In genomic region chr11:97315504-97316503, GRCm38 (mm10) we compare ENCODE assay signal across 8 mouse cellular contexts. TPM values are rescaled to one million over a fixed set of nuclear protein-coding genes. Genes with fewer than 3 reads are reported as not detected.
DNase-seq lines count a peak whose midpoint lies in the region; ATAC-seq and TF ChIP-seq lines count a peak whose summit lies in the region.

Gene Mrpl45 (plus strand): TSS chr11:97315716.

- DNase-seq in MEL (ENCODE audit: low read depth, low spot score) = peak; percentile 99
- DNase-seq in cerebellum, adult 2 months = peak; percentile 99
- DNase-seq in forelimb bud, embryonic 11.5 days (ENCODE audit: low read depth, low spot score) = peak; percentile 100
- DNase-seq in layer of hippocampus, adult 9-10 months (ENCODE audit: low spot score) = peak; percentile 95
- DNase-seq in ovary, postnatal 10 days (ENCODE audit: low spot score) = peak; percentile 95
- peak; percentile 96 to 99 for DNase-seq in thymus, postnatal 10 days (ENCODE audit: low spot score in 2 of 2)

- TF ChIP-seq CTCF in MEL (IDR thresholded peaks at IDR 0.05 in 2 of 3, conservative IDR thresholded peaks at IDR 0.05 in 1 of 3; ENCODE audit: control insufficient read depth in 1 of 3, insufficient read depth in 1 of 3, low read depth in 2 of 3, low read length in 3 of 3, poor library complexity in 1 of 3, severe bottlenecking in 1 of 3) = no peak
- TF ChIP-seq CTCF in cerebellum, adult 2 months (IDR thresholded peaks at IDR 0.05; ENCODE audit: borderline replicate concordance, insufficient read depth, low read depth, low read length) = no peak

- peak within 1 kb of the TSS; percentile 68 for H3K4me2 ChIP-seq in lung, embryonic 16.5 days (ENCODE audit: low read depth, low read length)

- H3K4me3 ChIP-seq in MEL (ENCODE audit: control insufficient read depth in 1 of 2, insufficient read depth in 1 of 2, low read depth in 2 of 2, low read length in 2 of 2) = peak within 1 kb of the TSS; percentile 67 to 100
- H3K4me3 ChIP-seq in cerebellum, adult 2 months (replicated peaks; ENCODE audit: insufficient read depth, low read depth, low read length) = peak within 1 kb of the TSS; percentile 77
- H3K4me3 ChIP-seq in lung, embryonic 16.5 days (ENCODE audit: low read length) = peak within 1 kb of the TSS; percentile 73

- H3K36me3 ChIP-seq in MEL (ENCODE audit: control insufficient read depth in 1 of 2, insufficient read depth in 2 of 2, low read length in 2 of 2) = peaks cover 2 to 22% of the 10 kb centered on the region in 2 experiments; a peak in 3 of 4 replicates
- no peaks in the 10 kb centered on the region for H3K36me3 ChIP-seq in lung, embryonic 16.5 days (ENCODE audit: control insufficient read depth, insufficient read depth, low read length)

- H3K27ac ChIP-seq in MEL (ENCODE audit: control insufficient read depth, low read depth, low read length) = peak within 1 kb of the TSS; percentile 92
- H3K27ac ChIP-seq in cerebellum, adult 2 months (ENCODE audit: insufficient read depth, low read length) = no peak within 1 kb of the TSS
- peak within 1 kb of the TSS; percentile 67 for H3K27ac ChIP-seq in lung, embryonic 16.5 days (ENCODE audit: low read length)

- no peaks in the 10 kb centered on the region for H3K27me3 ChIP-seq in MEL (ENCODE audit: control insufficient read depth in 1 of 2, insufficient read depth in 2 of 2, low read length in 2 of 2)
- H3K27me3 ChIP-seq in cerebellum, adult 2 months (ENCODE audit: control insufficient read depth, insufficient read depth, low read length) = no peaks in the 10 kb centered on the region
- H3K27me3 ChIP-seq in lung, embryonic 16.5 days (ENCODE audit: control insufficient read depth, insufficient read depth, low read depth, low read length) = no peaks in the 10 kb centered on the region

- WGBS in cerebellum, adult 2 months = under 1% methylated on average over 50 of the region's 50 CpGs
- WGBS in lung, embryonic 16.5 days = under 1% methylated on average over 50 of the region's 50 CpGs

- H3K9ac ChIP-seq in MEL (ENCODE audit: control insufficient read depth, low read depth, low read length, poor library complexity, severe bottlenecking) = peak within 1 kb of the TSS; percentile 97
- peak within 1 kb of the TSS; percentile 77 for H3K9ac ChIP-seq in lung, embryonic 16.5 days (ENCODE audit: low read length)

- no peaks in the 10 kb centered on the region for H3K9me3 ChIP-seq in MEL (replicated peaks; ENCODE audit: insufficient read depth, low read length)
- H3K9me3 ChIP-seq in lung, embryonic 16.5 days (ENCODE audit: control insufficient read depth, low read length) = no peaks in the 10 kb centered on the region

- peaks cover 0 to 14% of the 10 kb centered on the region in 2 experiments; a peak in 3 of 4 replicates for H3K4me1 ChIP-seq in MEL (ENCODE audit: control insufficient read depth in 1 of 2, insufficient read depth in 2 of 2, low read length in 2 of 2)
- H3K4me1 ChIP-seq in cerebellum, adult 2 months (ENCODE audit: control insufficient read depth, insufficient read depth, low read length) = 0 out of 2 replicates have a peak, but pooled peaks cover 4% of the 10 kb centered on the region
- H3K4me1 ChIP-seq in lung, embryonic 16.5 days (replicated peaks; ENCODE audit: control insufficient read depth, insufficient read depth, low read length) = peaks cover 16% of the 10 kb centered on the region

- peak; percentile 97 to 99 for TF ChIP-seq POLR2A in MEL (IDR thresholded peaks at IDR 0.05; ENCODE audit: control insufficient read depth in 1 of 2, insufficient read depth in 1 of 2, low read depth in 1 of 2, low read length in 2 of 2, poor library complexity in 1 of 2)
- TF ChIP-seq POLR2A in cerebellum, adult 2 months (IDR thresholded peaks at IDR 0.05; ENCODE audit: borderline replicate concordance, insufficient read depth, low read length) = peak; percentile 90

- no peak; a peak in 1 of 4 replicates for TF ChIP-seq EP300 in MEL (IDR thresholded peaks at IDR 0.05; ENCODE audit: low read depth in 1 of 2, low read length in 2 of 2)

- no peak for TF ChIP-seq RAD21 in MEL (IDR thresholded peaks at IDR 0.05; ENCODE audit: low read depth, low read length)

- peak; percentile 94 to 98 for ATAC-seq in hematopoietic stem cell, adult 5-6 weeks (replicated peaks in 1 of 2; ENCODE audit: insufficient read depth in 1 of 2, low FRiP score in 2 of 2, low TSS enrichment in 1 of 2, low read depth in 1 of 2, poor library complexity in 2 of 2, severe bottlenecking in 2 of 2)
- peak; percentile 95 for ATAC-seq in lung, embryonic 16.5 days (ENCODE audit: low read depth)

- peaks cover 5% of the 10 kb centered on the region for H3K79me2 ChIP-seq in MEL (ENCODE audit: control insufficient read depth, insufficient read depth, low read length, poor library complexity)

TF ChIP-seq in MEL, 35 proteins besides CTCF, POLR2A, EP300 and RAD21:
- peak; percentile 80 for TF ChIP-seq TCF12 (IDR thresholded peaks at IDR 0.05; ENCODE audit: low read depth, low read length)
- TF ChIP-seq MYB (IDR thresholded peaks at IDR 0.05; ENCODE audit: low read depth, low read length) = no peak
- TF ChIP-seq MAX (IDR thresholded peaks at IDR 0.05; ENCODE audit: low read length) = peak; percentile 78
- peak; percentile 91; the same call in 1 of the 2 replicates for TF ChIP-seq MAZ (IDR thresholded peaks at IDR 0.05; ENCODE audit: low read depth, low read length)
- TF ChIP-seq ZC3H11A (IDR thresholded peaks at IDR 0.05; ENCODE audit: low read depth, low read length) = no peak
- 0 out of 2 replicates have a peak, but pooled peaks have one; percentile 25 for TF ChIP-seq E2F4 (IDR thresholded peaks at IDR 0.05; ENCODE audit: borderline replicate concordance, low read depth, low read length)
- peak; percentile 89 for TF ChIP-seq POLR2AphosphoS2 (IDR thresholded peaks at IDR 0.05; ENCODE audit: low read length)
- peak; percentile 95 for TF ChIP-seq ZMIZ1 (IDR thresholded peaks at IDR 0.05; ENCODE audit: low read depth, low read length)
- TF ChIP-seq ETS1 (IDR thresholded peaks at IDR 0.05; ENCODE audit: low read depth, low read length) = peak; percentile 46; the same call in 1 of the 2 replicates
- no peak for TF ChIP-seq UBTF (IDR thresholded peaks at IDR 0.05; ENCODE audit: borderline replicate concordance, insufficient read depth, low read depth, low read length)
- TF ChIP-seq MYC (IDR thresholded peaks at IDR 0.05; ENCODE audit: low read depth, low read length) = peak; percentile 90
- no peak for TF ChIP-seq ZNF384 (IDR thresholded peaks at IDR 0.05; ENCODE audit: low read depth, low read length)
- peak; percentile 98 for TF ChIP-seq NRF1 (IDR thresholded peaks at IDR 0.05; ENCODE audit: insufficient read depth, low read depth, low read length, poor library complexity, severe bottlenecking)
- no peak for TF ChIP-seq GABPA (IDR thresholded peaks at IDR 0.05; ENCODE audit: low read depth, low read length)
- TF ChIP-seq SIN3A (IDR thresholded peaks at IDR 0.05; ENCODE audit: low read length) = peak; percentile 91
- TF ChIP-seq MXI1 (IDR thresholded peaks at IDR 0.05; ENCODE audit: low read depth, low read length) = peak; percentile 74; the same call in 1 of the 2 replicates
- no peak for TF ChIP-seq CHD2 (IDR thresholded peaks at IDR 0.05; ENCODE audit: low read length)
- TF ChIP-seq MEF2A (IDR thresholded peaks at IDR 0.05; ENCODE audit: extremely low read depth, insufficient replicate concordance, low read depth, low read length, poor library complexity, severe bottlenecking) = no peak
- no peak for TF ChIP-seq POLR2AphosphoS5 (IDR thresholded peaks at IDR 0.05; ENCODE audit: borderline replicate concordance, low read depth, low read length)
- TF ChIP-seq BHLHE40 (IDR thresholded peaks at IDR 0.05; ENCODE audit: borderline replicate concordance, low read depth, low read length) = no peak; the same call in 1 of the 2 replicates
- 0 out of 4 replicates have a peak, but pooled peaks of 1 of the 2 experiments have one; percentile 7 for TF ChIP-seq USF2 (IDR thresholded peaks at IDR 0.05; ENCODE audit: borderline replicate concordance in 1 of 2, insufficient read depth in 1 of 2, low read depth in 1 of 2, low read length in 2 of 2)
- TF ChIP-seq HCFC1 (IDR thresholded peaks at IDR 0.05; ENCODE audit: low read depth, low read length) = peak; percentile 90
- no peak for TF ChIP-seq ZKSCAN1 (IDR thresholded peaks at IDR 0.05; ENCODE audit: low read depth, low read length)
- peak; percentile 87 for TF ChIP-seq TBP (IDR thresholded peaks at IDR 0.05; ENCODE audit: low read depth, low read length)
- TF ChIP-seq NELFE (IDR thresholded peaks at IDR 0.05; ENCODE audit: low read depth, low read length) = peak; percentile 91
- no peak for TF ChIP-seq GATA1 (IDR thresholded peaks at IDR 0.05; ENCODE audit: low read depth, low read length)
- peak; percentile 87 for TF ChIP-seq USF1 (IDR thresholded peaks at IDR 0.05; ENCODE audit: low read depth, low read length)
- peak; percentile 94 for TF ChIP-seq CHD1 (IDR thresholded peaks at IDR 0.05; ENCODE audit: low read depth, low read length)
- TF ChIP-seq RCOR1 (IDR thresholded peaks at IDR 0.05; ENCODE audit: low read depth, low read length) = 0 out of 2 replicates have a peak, but pooled peaks have one; percentile 18

RNA-seq across cellular contexts. Expression of gene Mrpl45, which starts in this region (rescaled TPM):
- 72.7 and 74.5 TPM in 2 replicates for total RNA-seq in MEL (2012; rRNA removed)
- polyA plus RNA-seq in MEL (2012; ENCODE audit: insufficient read depth in 1 of 2, insufficient read length in 2 of 2, low read depth in 1 of 2, low replicate concordance in 2 of 2, missing spikeins in 1 of 2) = 10 to 100 TPM in 1 of 2 experiments, not detected in 1; 65.0 TPM
- polyA plus RNA-seq in cerebellum, adult 2 months (2012; rRNA removed) = 37.8 and 40.6 TPM in 2 replicates
- 21.4 and 22.7 TPM in 2 replicates for total RNA-seq in hematopoietic stem cell, adult 5-6 weeks (2017)
- polyA plus RNA-seq in lung, embryonic 16.5 days (2015; fragmentation: Nextera tagmentation; extraction: Ambion mirVana) = 42.2 and 43.0 TPM in 2 replicates
